Mouse (Mus musculus): Measurements from ENCODE around the gene Jarid2.

Jarid2 gene

DNA sequence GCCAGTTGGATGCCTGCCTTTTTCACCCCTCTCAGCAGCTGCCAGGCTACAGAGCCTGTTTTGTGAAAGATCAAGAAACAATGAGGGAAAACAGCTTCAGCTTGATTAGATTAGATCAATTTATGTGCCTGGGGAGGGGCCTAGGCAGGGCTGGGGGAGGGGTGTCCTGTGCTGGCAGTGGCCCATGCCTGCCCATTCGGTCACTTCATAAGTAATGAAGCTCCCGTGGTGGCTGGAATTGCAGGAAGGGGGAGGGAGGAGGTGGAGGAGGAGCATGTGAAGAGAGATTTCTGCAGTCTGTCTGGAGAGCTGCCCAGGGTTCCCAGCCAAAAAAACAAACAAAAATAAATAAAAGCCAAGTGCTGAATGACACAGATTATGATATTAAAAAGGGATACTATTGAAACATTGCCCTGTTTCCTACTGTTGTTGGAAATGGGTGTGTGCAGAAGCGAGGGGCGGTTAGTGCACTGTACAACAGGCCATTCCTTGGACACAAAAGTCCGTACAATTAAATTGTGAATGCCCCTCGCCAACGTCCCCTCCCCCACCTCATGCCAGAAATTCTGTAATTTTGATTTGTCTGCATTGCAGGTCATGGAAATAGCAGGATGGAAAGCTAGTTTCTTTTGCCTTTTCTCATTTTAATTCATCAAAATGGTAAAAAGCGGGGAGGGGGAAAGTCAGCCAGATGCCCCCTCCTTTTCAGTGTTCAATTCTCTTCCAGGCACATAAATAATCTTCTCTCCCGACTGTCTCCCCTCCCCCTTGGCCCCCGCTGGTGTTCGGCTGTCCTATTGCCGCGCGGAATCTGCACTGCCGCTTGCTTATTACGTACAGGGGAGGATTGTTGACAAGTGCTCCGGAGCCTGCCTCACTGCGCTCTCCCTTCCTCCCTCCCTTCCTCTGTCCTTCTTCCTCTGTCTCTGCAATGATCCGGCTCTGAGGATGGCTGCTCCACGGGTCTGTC, 110.9 kb downstream of the Jarid2 start:
- peak; percentile 71 for DNase-seq (ENCODE audit: low spot score)

DNA sequence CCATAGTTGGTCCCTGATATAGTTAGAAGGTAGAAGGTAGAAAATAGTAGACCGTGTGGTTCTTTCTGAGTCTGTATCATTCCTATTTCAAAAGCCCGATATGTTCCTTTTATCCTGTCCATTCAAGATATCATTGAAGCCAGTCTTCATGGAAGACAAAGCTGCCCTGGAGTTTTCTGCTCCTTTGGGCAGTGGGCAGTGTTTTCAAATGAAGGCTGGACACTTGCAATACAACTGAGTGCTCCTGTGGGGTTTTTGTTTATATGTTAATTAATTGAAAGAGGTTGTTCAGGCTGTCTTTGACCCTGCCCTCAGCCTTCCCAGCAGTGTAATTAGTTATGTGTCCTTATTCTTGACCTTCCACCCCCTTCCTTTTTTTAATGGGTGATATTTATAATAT, 122.2 kb downstream of the Jarid2 start:
- no peak for DNase-seq (ENCODE audit: low spot score)

DNA sequence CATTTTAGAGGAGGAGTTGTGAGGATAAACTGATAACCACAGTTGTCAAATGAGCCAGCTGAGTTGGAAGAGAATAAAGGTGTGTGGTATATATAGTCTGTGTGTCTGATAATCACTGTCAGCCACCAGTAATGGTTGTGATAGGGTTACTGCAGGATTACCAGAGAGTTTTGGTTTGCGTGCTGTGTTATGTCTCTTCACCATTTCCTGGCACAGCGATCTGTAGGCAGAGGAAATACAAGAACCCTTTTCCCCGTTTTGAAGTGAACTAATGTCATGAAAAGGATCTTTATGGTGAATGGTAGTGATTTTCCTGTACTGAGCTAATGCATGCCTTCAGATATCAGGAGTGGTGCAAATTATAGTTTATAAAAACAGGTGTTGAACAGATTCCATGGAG, 122.8 kb downstream of the Jarid2 start:
- DNase-seq (ENCODE audit: low spot score): no peak

DNA sequence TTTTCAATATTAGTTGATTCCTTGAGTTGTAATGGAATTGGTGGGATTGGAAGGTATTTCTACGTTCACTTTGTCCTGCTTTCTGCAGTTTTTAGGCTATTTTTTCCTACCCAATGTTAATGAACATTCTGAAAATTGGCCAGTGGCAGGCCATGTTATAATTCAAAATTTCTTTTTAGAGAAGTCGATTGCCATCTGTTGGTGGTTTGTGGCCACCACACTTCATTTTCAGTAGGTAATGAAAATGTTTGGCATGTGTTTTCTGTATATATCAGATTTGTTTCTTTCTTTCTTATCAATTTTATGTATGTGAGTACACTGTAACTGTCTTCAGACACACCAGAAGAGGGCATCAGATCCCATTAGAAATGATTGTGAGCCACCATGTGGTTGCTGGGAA, 136.3 kb downstream of the Jarid2 start:
- DNase-seq (ENCODE audit: low spot score): no peak

DNA sequence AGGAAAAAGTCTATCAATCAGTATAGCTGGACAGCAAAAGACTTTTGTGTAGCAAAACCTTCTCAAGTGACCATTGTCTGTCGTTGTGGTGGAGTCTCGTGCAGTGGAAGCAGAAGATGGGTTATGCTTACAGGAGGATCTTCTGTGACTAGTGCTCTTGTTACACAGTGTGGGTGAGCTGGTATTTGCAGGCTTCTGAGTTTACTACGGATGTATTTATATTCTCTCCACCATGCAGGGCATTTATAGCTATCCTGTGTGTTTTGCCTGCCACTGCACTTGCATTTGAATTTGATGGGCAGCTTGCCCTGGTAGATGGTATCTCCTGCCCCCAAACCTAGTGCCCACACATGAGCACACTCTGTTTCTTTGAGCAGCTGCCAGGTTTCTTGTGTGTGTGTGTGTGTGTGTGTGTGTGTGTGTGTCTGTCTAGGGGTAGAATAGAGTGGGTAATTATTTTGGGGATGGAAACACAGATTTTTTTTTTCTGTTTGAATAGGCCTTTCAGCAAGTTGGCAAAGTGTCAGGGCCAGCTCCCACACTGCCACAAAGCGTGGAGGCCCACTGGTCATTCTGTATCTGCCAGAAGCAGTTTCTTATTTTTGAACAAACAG, 138.9 kb downstream of the Jarid2 start:
- DNase-seq (ENCODE audit: low spot score): no peak

DNA sequence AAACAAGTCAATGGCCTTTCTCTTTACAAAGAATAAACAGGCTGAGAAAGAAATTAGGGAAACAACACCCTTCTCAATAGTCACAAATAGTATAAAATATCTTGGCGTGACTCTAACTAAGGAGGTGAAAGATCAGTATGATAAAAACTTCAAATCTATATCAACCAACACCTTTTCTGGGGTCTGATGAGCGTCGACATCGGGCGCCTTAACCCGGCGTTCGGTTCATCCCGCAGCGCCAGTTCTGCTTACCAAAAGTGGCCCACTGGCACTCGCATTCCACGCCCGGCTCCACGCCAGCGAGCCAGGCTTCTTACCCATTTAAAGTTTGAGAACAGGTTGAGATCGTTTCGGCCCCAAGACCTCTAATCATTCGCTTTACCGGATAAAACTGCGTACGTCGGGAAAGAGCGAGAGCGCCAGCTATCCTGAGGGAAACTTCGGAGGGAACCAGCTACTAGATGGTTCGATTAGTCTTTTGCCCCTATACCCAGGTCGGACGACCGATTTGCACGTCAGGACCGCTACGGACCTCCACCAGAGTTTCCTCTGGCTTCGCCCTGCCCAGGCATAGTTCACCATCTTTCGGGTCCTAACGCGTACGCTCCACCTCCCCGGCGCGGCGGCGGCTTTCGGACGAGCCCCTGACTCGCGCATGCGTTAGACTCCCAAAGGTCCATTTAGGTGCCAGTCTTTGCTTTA, 140.3 kb downstream of the Jarid2 start:
- DNase-seq (ENCODE audit: low spot score): peak; percentile 87

DNA sequence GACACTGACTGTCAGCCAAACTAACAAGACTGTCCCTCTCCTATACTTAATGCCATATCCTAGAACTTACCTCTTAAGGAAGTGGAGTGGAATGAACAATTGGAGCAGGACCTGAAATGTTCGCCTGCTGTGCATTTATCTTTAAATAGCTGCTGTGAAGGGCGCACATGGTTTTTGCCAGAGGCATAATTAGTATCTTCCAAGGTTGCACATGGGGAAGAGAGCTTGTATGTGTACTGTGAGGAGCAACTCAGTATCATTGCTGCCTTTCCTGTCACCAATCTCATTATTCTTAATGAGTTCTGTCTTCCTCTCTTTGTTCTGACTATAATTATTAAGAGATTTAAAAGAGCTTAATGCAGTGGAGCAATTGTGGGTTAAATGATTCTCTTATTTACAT, 147.5 kb downstream of the Jarid2 start:
- no peak for DNase-seq (ENCODE audit: low spot score)

DNA sequence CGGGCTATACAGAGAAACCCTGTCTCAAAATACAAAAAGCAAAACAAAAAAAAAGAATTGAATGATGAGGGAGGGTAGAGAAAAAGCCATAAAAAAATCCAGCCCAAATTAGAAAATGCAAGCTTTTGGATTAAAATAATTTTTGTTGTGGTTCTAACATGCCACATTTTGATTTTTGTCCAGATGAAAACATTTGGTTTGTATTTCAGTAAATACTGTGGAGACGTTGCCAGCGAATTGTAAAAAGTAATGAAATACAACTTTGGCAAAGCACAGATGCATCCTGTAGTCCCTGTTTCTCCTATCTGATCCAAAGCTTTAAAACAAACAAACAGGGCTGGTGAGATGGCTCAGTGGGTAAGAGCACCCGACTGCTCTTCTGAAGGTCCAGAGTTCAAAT, 151.7 kb downstream of the Jarid2 start:
- DNase-seq (ENCODE audit: low spot score): no peak

DNA sequence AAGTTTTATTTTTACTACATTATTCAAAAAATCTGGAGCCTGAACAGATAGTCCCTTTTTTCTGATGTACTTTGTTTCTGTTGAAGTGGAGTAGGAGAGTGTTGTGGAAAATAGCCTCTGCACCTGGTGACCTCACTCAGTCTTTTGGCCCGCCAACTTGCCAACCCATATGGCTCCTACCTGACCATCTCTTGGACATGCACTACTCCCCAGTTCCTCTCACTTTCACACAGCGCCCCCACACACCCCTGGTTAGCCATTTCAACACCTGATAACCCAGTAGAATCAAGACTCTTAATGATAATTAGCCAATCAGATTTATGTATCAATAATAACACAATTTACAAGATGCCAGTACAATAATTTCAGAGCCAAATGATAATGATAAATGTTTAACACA, 156.9 kb downstream of the Jarid2 start:
- DNase-seq (ENCODE audit: low spot score): no peak

DNA sequence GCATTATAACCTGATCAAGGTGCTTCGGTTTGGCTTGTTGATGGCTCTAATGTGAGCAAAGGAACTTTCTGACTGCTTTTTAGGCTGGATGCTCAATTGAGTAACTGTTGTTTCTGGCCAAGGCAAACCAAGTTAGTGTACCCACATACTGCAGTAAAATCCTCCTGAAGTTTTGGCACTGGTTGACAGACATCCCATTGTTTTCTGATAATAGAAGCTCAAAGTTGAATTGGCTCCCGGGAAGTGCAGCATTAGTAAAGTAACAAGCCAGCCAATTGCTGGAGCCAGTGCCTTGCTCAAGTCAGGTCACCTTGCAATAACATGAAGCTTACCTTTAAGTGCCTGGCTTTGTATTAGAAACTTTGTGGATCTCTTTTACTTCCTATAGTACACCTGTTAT, 161.3 kb downstream of the Jarid2 start:
- no peak for DNase-seq (ENCODE audit: low spot score)

DNA sequence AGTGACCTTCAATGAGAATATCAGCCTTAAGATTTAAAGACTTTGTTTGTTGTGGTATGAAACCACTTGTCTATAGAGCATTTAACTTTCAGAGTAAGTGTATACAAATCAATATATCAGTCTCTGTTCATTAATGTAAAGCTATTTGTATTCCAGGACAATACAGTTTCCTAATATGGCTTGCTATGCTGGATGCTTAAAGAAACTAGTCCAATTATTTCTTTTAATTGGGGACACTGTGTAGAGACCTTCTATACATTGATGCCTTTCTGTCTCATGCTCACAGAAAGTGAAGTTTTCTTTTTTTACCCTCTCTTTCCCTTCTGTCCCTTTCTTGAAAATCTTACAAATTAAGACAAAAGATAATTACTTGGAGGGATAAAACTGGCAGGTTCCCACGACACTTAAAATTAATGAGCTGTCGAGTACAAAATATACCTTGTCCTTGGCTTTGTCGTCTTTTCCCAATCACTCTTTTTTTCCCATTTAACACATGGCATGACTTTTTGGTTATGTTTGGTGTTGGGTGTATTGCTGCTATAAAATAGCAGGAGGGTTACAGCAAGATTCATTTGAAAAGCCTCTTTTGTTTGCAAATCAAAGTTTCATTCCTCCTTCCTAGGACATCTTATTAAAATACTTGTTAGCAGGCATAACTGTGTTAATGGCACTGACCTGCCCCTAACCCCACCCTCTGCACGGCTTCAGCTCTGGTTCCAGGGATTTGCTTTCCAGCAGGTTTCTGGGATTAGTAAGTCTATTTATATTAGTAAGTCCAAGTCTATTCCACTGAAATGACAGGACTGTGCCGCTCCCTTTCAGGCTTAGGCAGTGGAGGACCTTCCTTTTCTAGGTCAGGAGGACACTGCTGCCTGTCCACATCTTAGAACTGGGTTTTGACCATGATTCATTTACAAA, 162.8 kb downstream of the Jarid2 start:
- DNase-seq (ENCODE audit: low spot score): no peak

DNA sequence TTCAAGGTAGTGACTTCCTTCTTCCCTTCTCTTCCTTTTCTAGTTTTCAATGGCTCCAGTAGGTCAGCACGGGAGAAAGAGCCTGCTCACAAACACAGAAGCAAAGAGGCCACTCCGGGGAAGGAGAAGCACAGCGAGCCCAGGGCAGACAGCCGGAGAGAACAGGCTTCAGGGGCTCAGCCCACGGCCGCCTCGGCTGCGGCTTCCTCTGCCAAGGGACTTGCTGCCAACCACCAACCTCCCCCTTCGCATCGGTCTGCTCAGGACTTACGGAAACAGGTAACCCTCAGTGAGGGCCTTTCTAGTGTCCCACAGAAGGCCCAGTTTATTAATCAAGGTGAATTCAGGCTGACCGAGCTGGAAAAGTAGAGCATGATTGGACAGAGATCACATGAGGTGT, 166.9 kb downstream of the Jarid2 start:
- no peak for DNase-seq (ENCODE audit: low spot score)

DNA sequence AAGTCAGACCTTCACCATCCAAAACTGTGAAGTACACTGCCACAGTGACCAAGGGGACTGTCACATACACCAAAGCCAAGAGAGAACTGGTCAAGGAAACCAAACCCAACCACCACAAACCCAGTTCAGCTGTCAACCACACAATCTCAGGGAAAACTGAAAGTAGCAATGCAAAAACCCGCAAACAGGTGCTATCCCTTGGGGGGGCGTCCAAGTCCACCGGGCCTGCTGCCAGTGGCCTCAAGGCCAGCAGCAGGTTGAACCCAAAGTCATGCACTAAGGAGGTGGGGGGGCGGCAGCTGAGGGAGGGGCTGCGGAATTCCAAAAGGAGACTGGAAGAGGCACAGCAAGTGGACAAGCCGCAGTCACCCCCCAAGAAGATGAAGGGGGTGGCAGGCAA, 173.0 kb downstream of the Jarid2 start:
- no peak for DNase-seq (ENCODE audit: low spot score)

DNA sequence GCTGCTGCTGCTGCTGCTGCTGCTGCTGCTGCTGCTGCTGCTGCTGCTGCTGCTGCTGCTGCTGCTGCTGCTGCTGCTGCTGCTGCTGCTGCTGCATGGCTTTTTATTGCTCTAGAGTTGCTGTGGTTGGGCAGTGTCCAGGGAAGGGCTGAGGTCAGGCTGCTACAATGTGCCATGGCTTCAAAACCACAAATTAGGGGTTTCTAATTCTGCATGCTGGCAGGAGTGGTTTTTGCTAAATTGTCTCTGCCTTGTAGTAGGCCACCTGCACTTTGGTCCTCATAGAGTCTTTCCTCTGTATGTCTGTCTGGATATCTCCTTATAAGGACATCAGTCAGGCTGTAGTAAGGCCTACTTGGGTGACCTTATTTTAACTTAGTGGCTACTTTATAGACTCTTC, 174.1 kb downstream of the Jarid2 start:
- no peak for DNase-seq (ENCODE audit: low spot score)

DNA sequence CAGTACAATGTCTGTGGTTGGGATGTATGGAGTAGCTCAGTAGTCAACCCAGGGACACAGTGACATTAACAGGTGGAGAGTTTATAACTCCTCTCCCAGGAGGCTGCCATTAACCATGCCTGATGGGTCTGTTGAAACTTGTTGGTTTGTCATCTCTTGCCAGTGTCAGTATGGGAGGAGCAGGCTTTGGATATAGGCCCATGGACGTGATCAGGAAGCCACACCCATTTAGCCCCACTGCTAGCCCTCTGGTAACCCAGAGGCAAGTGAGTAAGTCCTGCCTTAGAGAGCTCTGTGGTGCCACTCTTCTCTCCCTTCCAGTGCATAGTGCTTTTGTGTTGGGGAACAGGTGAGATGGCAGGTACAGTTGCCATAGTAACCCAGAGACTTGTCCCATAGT, 175.0 kb downstream of the Jarid2 start:
- DNase-seq (ENCODE audit: low spot score): no peak

DNA sequence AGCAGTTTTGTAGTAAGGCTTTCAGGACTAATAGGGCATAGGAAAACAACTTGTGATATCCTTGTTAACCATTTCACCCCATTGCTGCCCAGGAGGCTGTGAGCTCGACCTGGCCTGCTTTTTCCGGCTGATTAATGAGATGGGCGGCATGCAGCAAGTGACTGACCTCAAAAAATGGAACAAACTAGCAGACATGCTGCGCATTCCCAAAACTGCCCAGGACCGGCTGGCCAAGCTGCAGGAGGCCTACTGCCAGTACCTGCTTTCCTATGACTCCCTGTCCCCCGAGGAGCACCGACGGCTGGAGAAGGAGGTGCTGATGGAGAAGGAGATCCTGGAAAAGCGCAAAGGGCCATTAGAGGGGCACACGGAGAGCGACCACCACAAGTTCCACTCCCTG, 176.9 kb downstream of the Jarid2 start:
- DNase-seq (ENCODE audit: low spot score): no peak

DNA sequence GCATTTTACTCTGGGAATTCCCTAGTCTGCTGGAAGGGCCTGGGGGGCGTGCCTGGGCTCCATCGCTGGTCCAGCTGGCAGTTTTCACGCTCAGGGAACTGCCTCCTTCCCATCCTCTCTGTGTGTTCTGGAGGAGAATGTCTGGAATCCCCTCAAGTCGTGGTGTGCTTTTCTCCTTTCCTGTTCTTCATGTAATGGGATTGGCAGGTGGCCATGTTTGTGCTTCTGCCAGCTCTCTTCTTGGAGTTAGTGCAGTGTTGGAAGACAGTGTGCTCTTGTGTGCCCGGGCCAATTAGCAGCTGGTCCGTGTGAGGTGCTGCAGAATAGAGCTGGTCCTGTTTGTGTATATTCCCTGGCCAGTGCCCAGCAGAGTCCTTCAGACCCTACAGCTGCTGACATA, 178.4 kb downstream of the Jarid2 start:
- peak; percentile 83 for DNase-seq (ENCODE audit: low spot score)

DNA sequence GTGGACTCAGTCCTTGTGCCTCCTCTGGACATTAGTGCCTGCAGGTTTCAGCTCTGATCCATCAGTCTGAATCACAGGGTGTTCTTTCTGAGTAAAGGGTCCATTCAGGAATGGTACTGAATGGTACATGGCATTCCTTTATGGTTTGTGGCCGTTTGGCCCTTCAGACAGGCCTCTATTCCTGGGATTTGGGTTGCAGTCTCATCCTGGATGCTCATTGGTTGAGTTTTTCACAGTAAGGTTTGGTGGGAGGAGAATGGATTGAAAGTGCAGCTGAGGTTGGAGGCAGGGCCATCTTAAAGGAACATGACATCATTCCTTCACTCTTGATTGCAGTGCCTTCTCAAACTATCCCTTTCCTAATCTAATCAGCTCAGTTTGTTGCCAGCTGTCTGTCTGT, 179.5 kb downstream of the Jarid2 start:
- DNase-seq (ENCODE audit: low spot score): no peak

DNA sequence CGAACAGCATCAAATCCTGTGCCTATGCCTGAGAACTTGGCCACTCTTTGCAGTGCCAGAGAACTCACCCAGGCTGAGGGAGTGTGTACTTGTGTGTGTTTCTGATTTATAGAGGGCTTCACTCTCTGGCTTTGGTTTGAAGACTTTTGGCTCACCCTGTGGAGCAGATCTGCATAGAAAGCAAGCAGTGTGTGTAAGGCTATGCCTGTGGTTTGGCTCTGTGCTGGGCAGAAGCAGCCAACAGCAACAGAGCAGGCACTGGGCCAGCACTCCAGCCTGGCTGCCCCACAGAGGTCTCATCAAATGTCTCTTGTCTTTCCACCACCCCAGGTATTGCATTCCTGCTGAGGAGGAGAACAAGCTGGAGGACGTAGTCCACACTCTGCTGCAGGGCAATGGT, 183.6 kb downstream of the Jarid2 start:
- DNase-seq (ENCODE audit: low spot score): peak; percentile 42

DNA sequence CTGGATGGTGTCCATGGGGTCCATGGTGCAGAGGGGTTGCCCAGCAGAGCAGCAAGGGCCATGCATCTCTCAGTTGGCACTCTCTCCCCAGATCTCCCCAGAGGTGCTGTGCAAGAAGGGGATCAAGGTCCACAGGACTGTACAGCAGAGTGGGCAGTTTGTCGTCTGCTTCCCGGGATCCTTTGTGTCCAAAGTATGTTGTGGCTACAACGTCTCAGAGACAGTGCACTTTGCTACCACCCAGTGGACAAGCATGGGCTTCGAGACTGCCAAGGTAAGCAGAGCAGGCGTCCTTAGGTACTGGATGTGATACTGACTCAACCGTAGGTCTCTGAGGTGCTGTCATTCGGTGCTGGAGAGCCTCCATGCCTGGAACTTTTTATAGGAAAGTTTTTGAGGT, 184.3 kb downstream of the Jarid2 start:
- no peak for DNase-seq (ENCODE audit: low spot score)

DNA sequence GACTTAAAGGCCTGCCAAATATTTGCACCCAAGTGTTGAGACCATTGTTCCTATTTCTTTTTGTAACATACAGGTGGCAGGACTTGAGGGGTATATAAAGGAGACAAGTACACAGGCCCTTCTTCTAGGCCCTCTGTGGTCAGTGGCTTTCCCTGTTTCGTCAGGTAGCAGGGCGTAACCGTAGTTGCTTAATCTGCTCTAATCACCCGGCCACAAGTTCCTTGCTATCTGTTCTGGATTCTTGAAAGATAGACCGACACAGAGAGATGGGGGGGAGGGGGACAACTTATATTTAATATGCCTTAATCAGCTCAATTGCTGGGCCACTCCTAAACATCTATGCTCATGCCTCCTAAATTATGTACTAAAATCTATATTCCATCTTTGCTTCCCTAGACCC, 186.1 kb downstream of the Jarid2 start:
- no peak for DNase-seq (ENCODE audit: low spot score)

DNA sequence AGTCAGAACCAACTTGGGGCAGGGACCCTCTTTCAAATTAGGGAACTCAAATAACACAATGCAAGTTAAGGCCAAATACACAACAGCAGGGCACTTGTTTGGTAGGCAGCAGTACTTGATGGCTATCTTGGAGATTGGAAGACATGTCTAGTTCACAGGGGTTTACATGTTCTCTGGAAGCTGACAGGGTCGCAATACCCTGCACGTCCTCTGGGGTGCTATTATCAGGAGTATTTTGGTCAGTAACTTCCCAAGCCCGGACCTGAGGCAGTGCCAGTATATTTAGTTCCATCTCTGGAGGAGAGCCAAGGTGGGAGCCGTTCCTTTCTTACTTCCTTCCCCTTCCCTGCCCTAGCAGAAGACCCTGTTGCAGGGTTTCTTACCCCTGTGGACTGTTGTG, 186.7 kb downstream of the Jarid2 start:
- no peak for DNase-seq (ENCODE audit: low spot score)
